Mouse (Mus musculus) midbrain, embryonic 10.5 days (tissue): ENCODE data around the gene Mapt. TPM values are rescaled to one million over a fixed set of nuclear protein-coding genes. Genes with fewer than 3 reads are reported as not detected.

Experiments
- DNase-seq: peaks from one replicate; pipeline ENCODE4 v3.0.0-alpha.2; 2017; ENCODE audit warnings: low spot score
- H3K27ac ChIP-seq: fragments of 300-500 bp; sonication (generic); replicated peaks from 2 replicates; pipeline ENCODE4 v1.5.1; 2016; ENCODE audit warnings: mild to moderate bottlenecking
- H3K27me3 ChIP-seq: fragments of 300-500 bp; sonication (generic); 2 replicates; pipeline ENCODE4 v1.6.1; 2016; ENCODE audit warnings: low read depth, mild to moderate bottlenecking; ENCODE audit not compliant: poor library complexity, severe bottlenecking
- H3K36me3 ChIP-seq: fragments of 300-500 bp; sonication (generic); 2 replicates; pipeline ENCODE4 v1.6.1; 2016; ENCODE audit warnings: mild to moderate bottlenecking, moderate library complexity
- H3K4me1 ChIP-seq: fragments of 300-500 bp; sonication (generic); 2 replicates; pipeline ENCODE4 v1.6.1; 2016
- H3K4me3 ChIP-seq: fragments of 300-500 bp; sonication (generic); 2 replicates; pipeline ENCODE4 v1.5.1; 2016; ENCODE audit warnings: mild to moderate bottlenecking, moderate library complexity
- H3K9me3 ChIP-seq: fragments of 300-500 bp; sonication (generic); replicated peaks from 2 replicates; pipeline ENCODE4 v1.6.1; 2016; ENCODE audit warnings: mild to moderate bottlenecking
- WGBS: fragments of 180-500 bp; shearing (Covaris S2); methylation state at CpG from one replicate; pipeline ENCODE4 v1.1.7; 2016; 5-methylcytosine and 5-hydroxymethylcytosine counted together
- polyA plus RNA-seq: library from polyadenylated mRNA; unstranded; fragments of >200 nt; fragmentation: Nextera tagmentation; extraction: Ambion mirVana; gene quantifications from 2 replicates; pipeline ENCODE4 v1.2.1, GENCODE M21; 2016

The Mapt gene
- polyA plus RNA-seq, 1 experiment from 2014 or later = 23.7 TPM

DNA sequence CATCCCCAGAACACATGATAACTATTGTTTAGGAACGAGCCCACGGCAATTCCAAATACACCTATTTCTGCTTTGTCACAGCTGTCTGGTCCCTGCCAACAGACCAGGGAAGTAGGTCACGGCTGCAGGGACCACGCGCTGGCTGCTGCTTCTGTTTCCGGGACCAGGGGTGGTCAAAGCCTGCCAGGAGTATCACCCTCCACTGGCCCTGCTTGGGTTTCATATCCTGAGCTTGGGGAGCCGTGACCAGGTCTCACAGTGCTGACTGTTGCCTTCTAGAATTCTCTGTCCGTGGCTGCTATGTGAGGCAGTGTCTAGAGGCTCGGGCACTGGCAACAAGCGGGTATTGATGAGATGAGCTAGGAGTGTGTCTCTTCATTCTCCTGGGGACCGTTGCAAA lies 36.2 kb downstream of the Mapt start:
- Histone ChIP-seq H3K9me3 (no peaks in the 10 kb centered on the region), H3K36me3 (no peaks in the 10 kb centered on the region), H3K4me3 (no peak overlapping the region), H3K27me3 (no peaks in the 10 kb centered on the region), H3K4me1 (peaks cover 17% of the 10 kb centered on the region), H3K27ac (no peak overlapping the region)
- 86% methylated on average over 11 of the region's 11 CpGs for WGBS
- no peak for DNase-seq

DNA sequence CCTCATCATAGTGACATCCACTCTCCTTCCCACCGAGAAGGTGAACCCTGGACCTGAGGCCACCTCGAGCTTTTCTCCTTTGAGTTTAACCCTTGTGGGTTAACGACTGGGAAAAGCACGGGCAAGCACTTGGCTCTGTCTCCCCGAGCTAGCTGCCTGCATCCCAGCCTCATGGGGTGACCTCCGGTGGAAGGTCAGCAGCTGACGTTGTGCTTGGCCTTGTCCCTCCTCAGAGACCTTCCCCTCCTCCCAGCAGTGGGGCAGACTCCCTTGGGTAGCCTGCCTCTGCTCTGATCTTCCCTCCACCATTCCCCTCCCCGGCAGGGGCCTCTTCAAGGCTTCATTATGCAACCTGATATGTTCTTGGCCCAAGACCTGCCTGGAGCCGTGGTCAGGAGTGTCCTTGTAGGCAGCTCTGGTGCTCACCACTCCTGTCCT lies 38.2 kb downstream of the Mapt start:
- no peaks in the 10 kb centered on the region for H3K36me3 ChIP-seq
- H3K9me3 ChIP-seq = no peaks in the 10 kb centered on the region
- no peaks in the 10 kb centered on the region for H3K27me3 ChIP-seq
- peaks cover 18% of the 10 kb centered on the region for H3K4me1 ChIP-seq
- no peak overlapping the region for H3K27ac ChIP-seq
- 67% methylated on average over 9 of the region's 9 CpGs for WGBS
- no peak overlapping the region for H3K4me3 ChIP-seq
- no peak for DNase-seq

DNA sequence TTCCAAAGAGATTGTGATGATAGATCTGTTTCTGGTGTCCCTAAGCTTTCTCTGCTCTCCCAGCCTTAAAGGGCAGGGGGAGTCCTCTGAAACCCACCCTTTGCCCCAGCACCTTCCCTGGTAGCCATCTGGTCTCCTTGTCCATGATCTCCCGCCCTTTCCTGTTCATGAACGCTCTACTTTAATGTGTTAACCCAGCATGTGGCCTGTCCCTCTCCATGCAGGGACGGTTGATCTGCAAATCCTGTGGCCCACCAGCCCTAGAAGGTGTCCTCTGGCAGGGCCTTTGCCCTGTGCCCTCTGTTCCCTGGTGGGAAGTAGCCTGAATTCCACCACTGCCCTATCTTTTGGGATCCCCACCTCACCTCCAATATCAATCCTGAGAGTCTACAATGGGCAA lies 39.3 kb downstream of the Mapt start:
- DNase-seq = no peak
- no peaks in the 10 kb centered on the region for H3K36me3 ChIP-seq
- H3K27ac ChIP-seq = no peak overlapping the region
- WGBS = 80% methylated on average over 3 of the region's 3 CpGs
- H3K27me3 ChIP-seq = no peaks in the 10 kb centered on the region
- no peak overlapping the region for H3K4me3 ChIP-seq
- peaks cover 18% of the 10 kb centered on the region for H3K4me1 ChIP-seq
- no peaks in the 10 kb centered on the region for H3K9me3 ChIP-seq

DNA sequence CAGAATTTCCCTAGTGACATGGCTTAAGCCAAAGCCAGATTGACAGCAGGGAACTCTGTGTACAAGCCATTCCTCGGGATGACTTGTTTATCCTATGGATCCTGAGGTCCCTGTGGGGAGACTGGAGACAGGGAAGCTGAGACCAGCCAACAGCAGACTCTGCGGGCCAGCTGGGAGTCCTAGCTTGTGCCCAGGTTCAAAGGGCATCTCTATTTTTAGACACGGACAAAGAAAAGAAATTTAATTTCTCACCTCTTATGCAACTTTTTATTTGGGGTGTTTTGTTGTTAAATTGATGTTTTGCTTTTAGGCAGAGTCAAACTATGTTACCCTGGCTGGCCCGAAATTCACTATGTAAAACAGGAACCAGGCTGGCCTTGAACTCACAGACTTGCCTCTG lies 39.7 kb downstream of the Mapt start:
- Histone ChIP-seq H3K27ac (no peak overlapping the region), H3K4me3 (no peak overlapping the region), H3K36me3 (no peaks in the 10 kb centered on the region), H3K9me3 (no peaks in the 10 kb centered on the region), H3K27me3 (no peaks in the 10 kb centered on the region), H3K4me1 (peaks cover 18% of the 10 kb centered on the region)
- WGBS = 70% methylated on average over 4 of the region's 4 CpGs
- DNase-seq = no peak

DNA sequence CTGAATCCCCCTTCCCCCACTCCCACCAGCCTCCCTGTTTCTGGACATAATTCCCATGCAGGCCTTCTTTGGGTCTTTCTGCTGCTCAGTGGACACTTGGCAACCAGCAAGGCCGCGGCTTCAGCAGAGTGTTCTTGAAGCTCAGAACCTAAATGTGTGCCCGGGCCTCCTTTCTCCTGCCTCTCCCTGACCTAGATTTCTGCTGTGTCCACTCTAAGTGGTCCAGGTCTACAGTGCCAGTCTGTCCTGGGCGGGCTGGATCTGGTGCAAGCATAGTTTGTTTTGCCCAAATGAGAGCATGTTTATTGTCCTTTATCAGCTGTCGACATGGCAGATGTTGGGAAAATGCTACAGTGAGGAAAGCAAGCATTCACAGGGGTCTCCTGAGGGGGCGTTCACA lies 40.7 kb downstream of the Mapt start:
- Histone ChIP-seq H3K4me3 (no peak overlapping the region), H3K4me1 (peaks cover 18% of the 10 kb centered on the region), H3K9me3 (no peaks in the 10 kb centered on the region), H3K27me3 (no peaks in the 10 kb centered on the region), H3K36me3 (no peaks in the 10 kb centered on the region), H3K27ac (no peak overlapping the region)
- 86% methylated on average over 6 of the region's 6 CpGs for WGBS
- no peak for DNase-seq

DNA sequence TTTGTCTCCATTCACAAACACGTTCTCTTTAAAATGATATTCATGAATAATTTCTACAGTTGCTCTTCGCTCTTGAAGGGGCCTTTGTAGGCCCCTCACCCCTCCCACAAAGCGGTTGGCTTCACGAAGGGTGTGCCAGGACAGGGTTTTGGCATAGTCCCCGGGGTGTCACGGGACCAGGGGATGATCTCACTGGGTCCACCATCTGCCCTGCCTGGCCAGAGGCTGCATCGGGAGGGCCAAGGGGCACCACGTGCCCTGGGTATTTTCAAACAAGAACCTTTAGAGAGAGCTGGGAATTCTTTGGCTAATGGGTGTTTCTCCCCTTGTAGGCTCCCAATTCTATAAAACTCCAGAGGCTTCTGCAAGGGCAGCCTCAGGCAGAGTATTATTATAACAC lies 41.2 kb downstream of the Mapt start:
- no peaks in the 10 kb centered on the region for H3K9me3 ChIP-seq
- H3K4me1 ChIP-seq = peaks cover 18% of the 10 kb centered on the region
- no peak overlapping the region for H3K4me3 ChIP-seq
- 92% methylated on average over 8 of the region's 8 CpGs for WGBS
- H3K27me3 ChIP-seq = no peaks in the 10 kb centered on the region; the same call in 1 of the 2 replicates
- no peaks in the 10 kb centered on the region for H3K36me3 ChIP-seq
- no peak for DNase-seq
- H3K27ac ChIP-seq = no peak overlapping the region

DNA sequence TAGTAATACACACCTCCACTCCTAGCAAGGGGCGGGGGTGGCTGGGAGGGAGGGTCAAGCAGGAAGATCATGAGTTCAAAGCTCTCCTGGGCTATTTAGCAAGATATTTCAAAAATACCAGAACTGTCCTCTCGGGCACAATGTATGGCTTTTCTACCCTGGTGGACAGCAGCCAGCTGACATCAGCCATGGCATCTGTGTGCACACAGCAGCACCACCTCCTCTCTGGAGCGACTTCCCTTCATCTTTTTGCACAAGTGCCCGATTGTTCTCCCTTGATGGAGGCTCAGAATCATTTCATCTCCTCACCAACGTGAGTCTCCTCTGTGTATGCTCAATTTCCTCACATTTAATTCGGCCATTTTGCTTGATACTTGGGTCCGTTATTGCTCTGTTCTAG lies 44.6 kb downstream of the Mapt start:
- Histone ChIP-seq H3K27ac (no peak overlapping the region), H3K4me1 (peaks cover 13% of the 10 kb centered on the region), H3K9me3 (no peaks in the 10 kb centered on the region), H3K36me3 (no peaks in the 10 kb centered on the region), H3K27me3 (peaks cover 10% of the 10 kb centered on the region), H3K4me3 (no peak overlapping the region)
- 92% methylated on average over 7 of the region's 7 CpGs for WGBS
- DNase-seq = no peak

DNA sequence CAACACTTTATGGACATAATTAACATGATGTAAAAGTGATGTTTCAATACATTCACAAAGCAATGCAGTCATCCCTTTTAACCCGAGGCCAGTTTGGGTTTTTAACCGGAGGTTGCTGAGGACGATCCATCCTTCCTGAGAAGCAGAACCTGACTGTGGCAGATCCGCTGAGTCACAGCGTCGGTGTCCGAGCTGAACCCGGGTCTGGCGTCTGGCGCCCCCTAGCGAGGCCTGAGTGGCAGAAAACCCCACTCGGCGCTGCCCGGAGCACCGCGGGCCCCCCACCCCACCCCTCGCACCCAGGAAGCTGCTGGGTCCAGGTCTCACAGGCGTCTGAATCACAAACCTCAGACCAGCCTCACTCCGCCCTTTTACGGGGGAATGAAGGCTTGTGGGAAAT lies 47.0 kb downstream of the Mapt start:
- Histone ChIP-seq H3K4me1 (peaks cover 6% of the 10 kb centered on the region), H3K9me3 (no peaks in the 10 kb centered on the region), H3K27ac (no peak overlapping the region), H3K36me3 (no peaks in the 10 kb centered on the region; the same call in 1 of the 2 replicates), H3K4me3 (peak overlapping the region; percentile 24; the same call in 1 of the 2 replicates), H3K27me3 (peaks cover 10% of the 10 kb centered on the region)
- DNase-seq = peak; percentile 72
- WGBS = 8% methylated on average over 20 of the region's 20 CpGs

DNA sequence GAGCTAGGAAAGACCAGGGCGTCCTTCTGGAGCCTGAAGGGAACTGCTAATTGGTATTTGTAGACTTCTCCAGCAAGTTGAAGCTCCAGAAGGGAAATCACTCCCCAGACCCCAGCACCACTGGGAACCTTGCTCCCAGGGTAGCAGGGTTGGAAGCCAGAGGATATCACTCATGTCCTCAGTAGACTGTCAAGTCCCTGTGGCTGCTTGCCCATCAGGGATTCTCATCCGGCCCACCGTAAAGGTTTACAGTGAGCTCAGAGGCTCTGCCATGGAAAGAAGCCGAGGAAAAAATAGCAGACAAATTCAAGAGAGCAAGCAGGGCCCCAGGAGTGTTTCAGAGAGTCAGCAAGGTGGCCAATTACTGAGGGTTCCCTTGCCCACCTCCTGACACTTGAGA lies 47.9 kb downstream of the Mapt start:
- DNase-seq = no peak

DNA sequence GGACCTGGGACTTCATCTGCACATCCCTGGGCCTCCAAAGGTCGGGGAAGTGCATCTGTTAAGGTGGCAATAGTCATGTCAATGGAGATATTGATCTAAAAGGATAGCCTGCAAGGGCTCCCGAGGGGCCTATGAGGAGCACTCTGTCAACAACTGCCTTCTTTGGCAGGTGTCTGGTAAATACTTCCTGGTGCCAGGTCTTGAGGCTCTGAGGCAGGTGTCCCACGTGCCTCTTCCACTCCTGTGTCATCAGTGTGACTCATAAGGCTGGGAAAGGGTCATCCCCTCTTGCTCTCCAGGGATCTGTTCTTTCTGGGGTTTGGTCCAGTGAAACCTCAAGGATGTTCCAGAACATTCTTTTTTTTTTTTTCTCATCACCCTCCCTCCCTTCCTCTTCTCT lies 48.3 kb downstream of the Mapt start:
- Histone ChIP-seq H3K27ac (no peak overlapping the region), H3K36me3 (no peaks in the 10 kb centered on the region; the same call in 1 of the 2 replicates), H3K9me3 (no peaks in the 10 kb centered on the region), H3K4me3 (no peak overlapping the region), H3K4me1 (peaks cover 6% of the 10 kb centered on the region), H3K27me3 (peaks cover 10% of the 10 kb centered on the region)
- no peak for DNase-seq
- WGBS = 67% methylated on average over 3 of the region's 3 CpGs

More for the DNA sequence above, 47.9 kb downstream of the Mapt start:
- Histone ChIP-seq H3K27ac (no peak overlapping the region), H3K36me3 (no peaks in the 10 kb centered on the region; the same call in 1 of the 2 replicates), H3K4me3 (no peak overlapping the region), H3K4me1 (peaks cover 6% of the 10 kb centered on the region), H3K9me3 (no peaks in the 10 kb centered on the region), H3K27me3 (peaks cover 10% of the 10 kb centered on the region)
- whole genome bisulfite sequencing = 88% methylated on average over 4 of the region's 4 CpGs

DNA sequence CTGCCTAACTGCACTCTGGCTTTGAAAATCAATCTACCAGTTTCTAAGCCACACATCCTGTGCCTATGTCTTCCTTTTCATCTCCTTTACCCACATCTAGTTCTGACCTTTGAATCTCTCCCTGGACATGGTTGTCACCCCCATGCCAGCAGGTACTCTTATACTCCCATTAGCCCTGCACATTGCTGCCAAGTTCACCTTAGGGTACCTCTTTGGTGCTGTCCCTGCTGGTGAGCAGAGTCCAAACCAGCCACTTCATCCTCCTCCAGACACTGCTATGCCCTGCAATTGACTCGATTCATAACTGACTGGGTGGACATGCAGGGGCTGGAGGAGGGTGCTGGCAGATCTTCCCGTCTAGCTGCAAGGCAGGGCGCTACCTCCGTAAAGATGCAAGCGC lies 50.3 kb downstream of the Mapt start:
- no peak overlapping the region for H3K4me3 ChIP-seq
- DNase-seq = no peak
- 89% methylated on average over 5 of the region's 5 CpGs for WGBS

DNA sequence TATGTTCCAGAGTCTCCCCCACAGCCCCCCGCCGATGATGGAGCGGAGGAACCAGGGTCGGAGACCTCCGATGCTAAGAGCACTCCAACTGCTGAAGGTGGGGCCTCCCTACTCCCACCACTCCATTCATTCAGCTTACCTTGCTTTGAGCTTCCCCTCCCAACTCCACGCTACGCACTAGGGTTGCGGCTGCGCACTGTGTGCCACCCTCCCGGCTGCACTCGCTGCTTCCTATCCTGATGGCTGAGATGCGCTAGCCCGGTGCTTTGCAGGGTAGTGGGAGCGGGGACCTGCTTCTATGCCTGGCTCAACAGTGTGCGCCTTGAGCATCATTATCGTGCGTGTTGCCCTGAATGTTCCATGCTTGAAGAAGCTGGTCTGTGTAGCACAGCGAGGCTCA lies 55.9 kb downstream of the Mapt start:
- WGBS = 95% methylated on average over 18 of the region's 18 CpGs
- Histone ChIP-seq H3K36me3 (peaks cover 10% of the 10 kb centered on the region; the same call in 1 of the 2 replicates), H3K4me1 (peaks cover 21% of the 10 kb centered on the region), H3K27me3 (no peaks in the 10 kb centered on the region), H3K4me3 (no peak overlapping the region), H3K9me3 (no peaks in the 10 kb centered on the region), H3K27ac (no peak overlapping the region)
- no peak for DNase-seq

More for the DNA sequence above, 50.3 kb downstream of the Mapt start:
- peaks cover 6% of the 10 kb centered on the region for H3K4me1 ChIP-seq
- peaks cover 8% of the 10 kb centered on the region; the same call in 1 of the 2 replicates for H3K36me3 ChIP-seq
- peaks cover 10% of the 10 kb centered on the region for H3K27me3 ChIP-seq
- no peaks in the 10 kb centered on the region for H3K9me3 ChIP-seq
- H3K27ac ChIP-seq = no peak overlapping the region

DNA sequence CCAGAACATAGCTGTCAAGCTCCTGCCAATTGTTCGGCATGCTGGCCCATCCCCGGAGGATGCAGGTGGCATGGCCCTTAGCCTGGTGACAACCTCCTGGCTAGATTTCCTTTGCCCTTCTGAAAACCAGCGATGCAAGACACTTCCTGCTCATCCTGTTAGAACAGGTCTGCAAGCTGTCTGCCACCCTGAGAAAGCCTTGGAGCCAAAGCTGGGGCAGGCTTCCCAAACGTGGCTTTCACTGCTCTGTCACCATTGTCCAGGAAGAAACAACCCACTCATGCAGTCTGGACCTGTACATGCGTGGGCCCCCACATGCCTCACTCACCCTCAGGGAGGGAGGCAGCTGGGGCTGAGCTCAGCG lies 57.6 kb downstream of the Mapt start:
- WGBS = 54% methylated on average over 6 of the region's 6 CpGs

More for the DNA sequence above, 57.6 kb downstream of the Mapt start:
- H3K36me3 ChIP-seq = 0 out of 2 replicates have a peak, but pooled peaks cover 10% of the 10 kb centered on the region
- DNase-seq = no peak
- peaks cover 21% of the 10 kb centered on the region for H3K4me1 ChIP-seq
- no peaks in the 10 kb centered on the region for H3K9me3 ChIP-seq
- no peaks in the 10 kb centered on the region for H3K27me3 ChIP-seq
- no peak overlapping the region for H3K4me3 ChIP-seq
- H3K27ac ChIP-seq = peak overlapping the region; percentile 91
